Mouse (Mus musculus): Measurements from ENCODE around the gene H3f3b. TPM values are rescaled to one million over a fixed set of nuclear protein-coding genes. Genes with fewer than 3 reads are reported as not detected.
"Not testable (repeated sequence)": the region's sequence is repeated elsewhere in the genome, so short reads cannot be mapped to it uniquely, and the experiment has no call there.

Gene H3f3b
- polyA plus RNA-seq, 1 experiment from 2014 or later: 2,293 TPM

DNA sequence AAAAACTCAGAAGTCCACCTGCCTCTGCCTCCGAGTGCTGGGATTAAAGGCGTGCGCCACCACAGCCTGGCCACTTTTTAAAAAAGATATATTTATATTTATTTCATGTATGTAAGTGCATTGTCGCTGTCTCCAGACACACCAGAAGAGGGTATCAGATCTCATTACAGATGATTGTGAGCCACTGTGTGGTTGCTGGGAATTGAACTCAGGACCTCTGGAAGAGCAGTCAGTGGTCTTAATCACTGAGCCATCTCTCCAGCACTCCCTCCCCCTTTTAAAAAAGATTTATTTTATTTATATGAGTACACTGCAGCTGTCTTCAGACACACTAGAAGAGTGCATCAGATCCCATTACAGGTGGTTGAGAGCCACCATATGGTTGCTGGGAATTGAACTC is 8.9 kb downstream of the H3f3b start:
- not testable (repeated sequence) for ATAC-seq (ENCODE audit: insufficient number of reproducible peaks, insufficient read depth, low FRiP score, low TSS enrichment); H3K4me1 ChIP-seq; H3K27ac ChIP-seq

GRCm38 (mm10) chr11:116018106-116018505 is 9.7 kb downstream of the H3f3b start:
- WGBS: 31% methylated on average over 6 of the region's 6 CpGs
- Histone ChIP-seq H3K4me3 (no peak overlapping the region), H3K36me3 (peaks cover 17% of the 10 kb centered on the region), H3K9ac (peak overlapping the region; percentile 12; the same call in 1 of the 2 replicates), H3K27ac (0 out of 2 replicates have a peak overlapping the region, but pooled peaks have one; percentile 6), H3K4me2 (replicated peaks) (no peak overlapping the region), H3K9me3 (no peaks in the 10 kb centered on the region), H3K27me3 (no peaks in the 10 kb centered on the region), H3K4me1 (peaks cover 2% of the 10 kb centered on the region; the same call in 1 of the 2 replicates)
- no peak for ATAC-seq (ENCODE audit: insufficient number of reproducible peaks, insufficient read depth, low FRiP score, low TSS enrichment)

More for the DNA sequence above, 8.9 kb downstream of the H3f3b start:
- H3K4me3 ChIP-seq; H3K4me2 ChIP-seq (replicated peaks); H3K9ac ChIP-seq; H3K27me3 ChIP-seq; H3K9me3 ChIP-seq: not testable (repeated sequence)
- H3K36me3 ChIP-seq: peaks cover 17% of the 10 kb centered on the region
- 89% methylated on average over 4 of the region's 4 CpGs for WGBS

- no peak overlapping the region for H3K9ac ChIP-seq
- peaks cover 7% of the 10 kb centered on the region for H3K36me3 ChIP-seq
- H3K9me3 ChIP-seq: no peaks in the 10 kb centered on the region
- H3K27me3 ChIP-seq: no peaks in the 10 kb centered on the region
- 61% methylated on average over 8 of the region's 8 CpGs for WGBS
- H3K4me2 ChIP-seq (replicated peaks): no peak overlapping the region
- no peak overlapping the region for H3K4me3 ChIP-seq
- H3K4me1 ChIP-seq: peaks cover 17% of the 10 kb centered on the region
- ATAC-seq (ENCODE audit: insufficient number of reproducible peaks, insufficient read depth, low FRiP score, low TSS enrichment): no peak
- H3K27ac ChIP-seq: no peak overlapping the region
Measured at GRCm38 (mm10) chr11:116014821-116015220, 12.9 kb downstream of the H3f3b start.

DNA sequence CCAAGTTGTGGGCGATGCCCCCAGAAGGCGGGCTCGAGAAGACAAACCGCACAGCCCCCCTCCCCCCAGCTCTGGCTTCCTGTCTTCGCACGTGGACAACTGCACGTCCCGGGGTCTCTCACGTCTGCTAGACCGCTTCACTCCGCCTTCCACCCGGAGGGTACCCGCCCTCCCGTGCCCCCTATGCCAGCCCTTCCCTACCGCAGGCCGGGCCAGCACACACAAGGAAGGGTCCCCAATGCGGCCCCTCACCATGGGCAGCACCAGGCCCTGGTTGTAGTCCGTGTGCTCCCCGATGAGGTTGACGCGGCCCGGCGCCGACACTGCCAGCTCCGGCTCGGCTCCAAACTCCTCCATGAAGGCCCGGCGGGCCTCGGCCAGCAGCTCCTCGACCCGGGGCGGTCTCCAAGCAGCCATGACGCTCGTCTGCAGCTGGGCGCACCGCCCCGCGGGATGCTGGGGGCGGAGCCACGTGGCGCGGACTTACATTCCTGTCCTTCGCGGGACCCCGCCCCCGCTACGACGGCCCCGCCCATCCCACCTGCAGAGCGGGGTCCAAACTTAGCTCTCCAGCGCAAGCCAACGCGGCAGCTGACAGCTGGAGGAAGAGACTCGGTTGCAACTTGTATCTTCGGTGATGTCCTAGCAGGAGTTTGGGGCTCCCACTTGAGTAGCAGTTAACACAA is 15.4 kb downstream of the H3f3b start, which contains the start of gene Galk1:
TSS of gene Galk1 (minus strand) at position 458 of the 686 bp plus-strand sequence.
- ATAC-seq (ENCODE audit: insufficient number of reproducible peaks, insufficient read depth, low FRiP score, low TSS enrichment): peak; percentile 77

GRCm38 (mm10) chr11:116011529-116012261 is 16.1 kb downstream of the H3f3b start:
- 11% methylated on average over 14 of the region's 14 CpGs for WGBS
- Histone ChIP-seq H3K27ac (peak overlapping the region; percentile 93), H3K27me3 (no peaks in the 10 kb centered on the region), H3K36me3 (peaks cover 31% of the 10 kb centered on the region), H3K9ac (peak overlapping the region; percentile 82), H3K4me1 (peaks cover 17% of the 10 kb centered on the region), H3K4me3 (peak overlapping the region; percentile 74), H3K9me3 (no peaks in the 10 kb centered on the region), H3K4me2 (replicated peaks) (peak overlapping the region; percentile 78)
- no peak for ATAC-seq (ENCODE audit: insufficient number of reproducible peaks, insufficient read depth, low FRiP score, low TSS enrichment)

More for the DNA sequence above, 15.4 kb downstream of the H3f3b start, which contains the start of gene Galk1:
- Histone ChIP-seq H3K36me3 (peaks cover 26% of the 10 kb centered on the region), H3K9ac (peak within 1 kb of the TSS; percentile 82), H3K4me3 (peak within 1 kb of the TSS; percentile 74), H3K9me3 (no peaks in the 10 kb centered on the region), H3K27ac (peak within 1 kb of the TSS; percentile 93), H3K4me1 (peaks cover 17% of the 10 kb centered on the region), H3K4me2 (replicated peaks) (peak within 1 kb of the TSS; percentile 78), H3K27me3 (no peaks in the 10 kb centered on the region)
- 1% methylated on average over 55 of the region's 55 CpGs for WGBS

DNA sequence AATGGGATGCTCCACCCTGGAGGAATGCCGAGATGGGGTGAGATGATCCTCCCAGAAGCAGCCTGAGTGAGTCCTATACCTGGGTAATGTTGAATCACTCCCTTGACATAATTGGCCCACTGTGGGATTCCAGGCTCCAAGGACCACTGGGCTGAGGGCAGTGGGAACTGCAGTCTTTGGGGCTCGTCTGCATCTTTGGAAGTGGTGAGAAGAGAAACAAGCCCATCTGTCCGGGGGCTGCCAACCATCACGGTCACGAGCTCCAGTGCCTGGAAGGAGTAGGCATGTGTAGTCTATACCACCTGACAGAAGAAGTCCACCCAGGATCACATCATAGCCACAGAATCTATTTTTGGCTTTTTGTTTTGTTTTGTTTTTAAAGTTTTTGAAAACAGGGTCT is 16.8 kb downstream of the H3f3b start:
- Histone ChIP-seq H3K27ac (no peak overlapping the region), H3K9me3 (no peaks in the 10 kb centered on the region), H3K27me3 (no peaks in the 10 kb centered on the region), H3K9ac (no peak overlapping the region), H3K4me1 (peaks cover 17% of the 10 kb centered on the region), H3K4me2 (replicated peaks) (no peak overlapping the region), H3K4me3 (no peak overlapping the region), H3K36me3 (peaks cover 31% of the 10 kb centered on the region)
- WGBS: 91% methylated on average over 5 of the region's 5 CpGs
- ATAC-seq (ENCODE audit: insufficient number of reproducible peaks, insufficient read depth, low FRiP score, low TSS enrichment): no peak

GRCm38 (mm10) chr11:116010146-116010545 is 17.6 kb downstream of the H3f3b start:
- Histone ChIP-seq H3K4me1 (peaks cover 23% of the 10 kb centered on the region), H3K4me3 (no peak overlapping the region), H3K27me3 (no peaks in the 10 kb centered on the region), H3K27ac (no peak overlapping the region), H3K9ac (no peak overlapping the region), H3K4me2 (replicated peaks) (no peak overlapping the region), H3K9me3 (no peaks in the 10 kb centered on the region), H3K36me3 (peaks cover 31% of the 10 kb centered on the region)
- no peak for ATAC-seq (ENCODE audit: insufficient number of reproducible peaks, insufficient read depth, low FRiP score, low TSS enrichment)
- 93% methylated on average over 8 of the region's 8 CpGs for WGBS

DNA sequence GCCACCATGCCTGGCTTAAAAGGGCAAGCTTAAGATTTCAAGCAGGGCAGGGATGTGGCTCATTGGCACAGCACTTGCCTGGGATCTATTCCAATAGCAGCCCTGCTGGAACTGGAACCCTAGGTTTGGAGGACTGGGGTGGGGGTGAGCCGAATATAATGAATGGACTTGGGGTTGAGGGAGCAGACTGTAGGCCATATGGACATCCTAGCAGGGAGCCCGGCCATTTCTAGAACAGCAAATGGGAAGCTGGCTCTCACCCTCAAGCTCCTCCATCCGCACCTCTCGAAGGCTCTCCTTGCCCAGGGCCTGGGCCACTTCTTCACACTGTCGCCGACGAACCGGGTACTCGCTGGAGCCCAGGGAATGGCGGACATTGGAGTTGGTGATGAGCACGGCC is 18.1 kb downstream of the H3f3b start:
- H3K27me3 ChIP-seq: no peaks in the 10 kb centered on the region
- no peaks in the 10 kb centered on the region for H3K9me3 ChIP-seq
- H3K4me3 ChIP-seq: no peak overlapping the region
- H3K36me3 ChIP-seq: peaks cover 31% of the 10 kb centered on the region
- 94% methylated on average over 11 of the region's 11 CpGs for WGBS
- peaks cover 26% of the 10 kb centered on the region for H3K4me1 ChIP-seq
- H3K4me2 ChIP-seq (replicated peaks): no peak overlapping the region
- ATAC-seq (ENCODE audit: insufficient number of reproducible peaks, insufficient read depth, low FRiP score, low TSS enrichment): no peak
- H3K9ac ChIP-seq: no peak overlapping the region
- H3K27ac ChIP-seq: no peak overlapping the region

DNA sequence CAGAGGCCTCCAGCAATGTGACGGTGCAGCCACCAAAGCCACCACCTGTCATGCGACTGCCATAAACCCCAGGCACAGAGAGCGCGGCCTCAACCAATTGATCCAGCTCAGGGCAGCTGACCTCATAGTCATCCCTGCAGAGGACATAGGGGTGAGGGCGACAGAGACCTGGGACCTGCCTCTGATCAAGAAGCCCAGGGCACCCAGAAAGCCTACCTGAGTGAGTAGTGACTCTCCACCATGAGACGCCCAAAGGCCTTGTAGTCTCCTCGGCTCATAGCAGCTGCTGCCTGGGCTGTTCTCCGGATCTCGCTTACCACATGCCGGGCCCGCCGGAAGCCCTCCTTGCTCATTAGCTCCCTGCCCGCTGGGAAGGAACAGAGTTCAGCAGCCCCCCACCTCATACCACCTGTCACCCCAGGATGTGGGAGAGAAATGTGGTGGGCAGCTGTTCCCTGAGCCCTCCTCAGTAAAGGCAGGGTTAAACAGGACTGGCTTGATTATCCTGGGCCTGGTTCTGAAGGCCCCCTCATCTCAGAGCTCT is 18.9 kb downstream of the H3f3b start:
- ATAC-seq (ENCODE audit: insufficient number of reproducible peaks, insufficient read depth, low FRiP score, low TSS enrichment): no peak
- Histone ChIP-seq H3K27ac (no peak overlapping the region), H3K9ac (no peak overlapping the region), H3K36me3 (peaks cover 31% of the 10 kb centered on the region), H3K4me1 (peaks cover 29% of the 10 kb centered on the region), H3K27me3 (no peaks in the 10 kb centered on the region), H3K9me3 (no peaks in the 10 kb centered on the region), H3K4me2 (replicated peaks) (no peak overlapping the region), H3K4me3 (no peak overlapping the region)
- 86% methylated on average over 13 of the region's 13 CpGs for WGBS

GRCm38 (mm10) chr11:116008411-116008810 is 19.4 kb downstream of the H3f3b start:
- no peaks in the 10 kb centered on the region for H3K9me3 ChIP-seq
- no peak overlapping the region for H3K27ac ChIP-seq
- H3K36me3 ChIP-seq: peaks cover 31% of the 10 kb centered on the region
- peaks cover 29% of the 10 kb centered on the region for H3K4me1 ChIP-seq
- no peak overlapping the region for H3K4me2 ChIP-seq (replicated peaks)
- 88% methylated on average over 11 of the region's 11 CpGs for WGBS
- H3K4me3 ChIP-seq: no peak overlapping the region
- no peaks in the 10 kb centered on the region for H3K27me3 ChIP-seq
- H3K9ac ChIP-seq: no peak overlapping the region
- no peak for ATAC-seq (ENCODE audit: insufficient number of reproducible peaks, insufficient read depth, low FRiP score, low TSS enrichment)

DNA sequence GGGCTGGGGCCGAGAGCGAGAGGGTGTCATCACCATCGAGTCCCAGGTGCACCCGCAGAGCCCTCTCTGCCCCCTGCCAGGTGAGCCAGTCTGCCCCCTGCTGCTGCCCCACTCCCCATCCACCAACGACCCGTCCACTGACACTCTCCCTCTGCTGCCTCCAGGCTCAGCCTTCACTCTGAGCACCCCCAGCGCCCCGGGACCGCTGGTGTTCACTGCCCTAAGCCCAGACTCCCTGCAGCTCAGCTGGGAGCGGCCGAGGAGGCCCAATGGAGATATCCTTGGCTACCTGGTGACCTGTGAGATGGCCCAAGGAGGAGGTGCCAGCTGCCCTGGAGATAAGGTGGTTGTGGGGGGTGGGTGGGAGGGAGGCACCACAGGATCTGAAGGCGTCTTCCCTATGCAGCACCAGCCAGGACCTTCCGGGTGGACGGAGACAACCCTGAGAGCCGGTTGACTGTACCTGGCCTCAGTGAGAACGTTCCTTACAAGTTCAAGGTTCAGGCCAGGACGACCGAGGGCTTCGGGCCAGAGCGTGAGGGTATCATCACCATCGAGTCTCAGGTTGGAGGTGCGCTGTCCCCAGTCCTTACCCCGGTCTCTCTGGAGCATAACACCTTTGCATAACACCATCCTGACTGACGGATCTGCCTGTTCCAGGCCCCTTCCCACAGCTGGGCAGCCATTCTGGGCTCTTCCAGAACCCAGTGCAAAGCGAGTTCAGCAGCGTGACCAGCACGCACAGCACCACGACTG is 20.5 kb downstream of the H3f3b start:
- Histone ChIP-seq H3K27ac (no peak overlapping the region), H3K4me1 (peaks cover 21% of the 10 kb centered on the region), H3K36me3 (peaks cover 31% of the 10 kb centered on the region), H3K4me3 (no peak overlapping the region), H3K4me2 (replicated peaks) (no peak overlapping the region), H3K27me3 (no peaks in the 10 kb centered on the region), H3K9me3 (no peaks in the 10 kb centered on the region), H3K9ac (no peak overlapping the region)
- no peak for ATAC-seq (ENCODE audit: insufficient number of reproducible peaks, insufficient read depth, low FRiP score, low TSS enrichment)
- 89% methylated on average over 28 of the region's 28 CpGs for WGBS
